Mouse (Mus musculus): ENCODE data around the gene Sat1. TPM values are rescaled to one million over a fixed set of nuclear protein-coding genes. Genes with fewer than 3 reads are reported as not detected.
"Not testable (repeated sequence)": the region's sequence is repeated elsewhere in the genome, so short reads cannot be mapped to it uniquely, and the experiment has no call there.

The Sat1 gene
- polyA plus RNA-seq, 1 experiment from 2014 or later = 102 TPM

- H3K4me1 ChIP-seq (replicated peaks; ENCODE audit: control insufficient read depth, insufficient read depth, low read length); H3K27me3 ChIP-seq (replicated peaks; ENCODE audit: control insufficient read depth, insufficient read depth, low read length); H3K9ac ChIP-seq (ENCODE audit: low read depth, low read length); H3K4me2 ChIP-seq; H3K4me3 ChIP-seq (ENCODE audit: low read depth, low read length); H3K9me3 ChIP-seq (ENCODE audit: control insufficient read depth, low read length); H3K27ac ChIP-seq (ENCODE audit: low read depth, low read length); H3K36me3 ChIP-seq (ENCODE audit: control insufficient read depth, insufficient read depth, low read length); DNase-seq (ENCODE audit: low spot score); ATAC-seq (replicated peaks; ENCODE audit: low FRiP score): not testable (repeated sequence)
- WGBS = 84% methylated on average over 2 of the region's 2 CpGs
These were observed 10.8 kb downstream of the Sat1 start for GRCm38 (mm10) chrX:155205436-155205835.

- no peaks in the 10 kb centered on the region for H3K4me1 ChIP-seq (replicated peaks; ENCODE audit: control insufficient read depth, insufficient read depth, low read length)
- ATAC-seq (replicated peaks; ENCODE audit: low FRiP score) (no peak), DNase-seq (ENCODE audit: low spot score) (no peak)
- H3K36me3 ChIP-seq (ENCODE audit: control insufficient read depth, insufficient read depth, low read length) = no peaks in the 10 kb centered on the region
- no peaks in the 10 kb centered on the region for H3K27me3 ChIP-seq (replicated peaks; ENCODE audit: control insufficient read depth, insufficient read depth, low read length)
- H3K4me2 ChIP-seq = no peak overlapping the region
- H3K27ac ChIP-seq (ENCODE audit: low read depth, low read length) = no peak overlapping the region
- H3K4me3 ChIP-seq (ENCODE audit: low read depth, low read length) = no peak overlapping the region
- no peak overlapping the region for H3K9ac ChIP-seq (ENCODE audit: low read depth, low read length)
- no peaks in the 10 kb centered on the region for H3K9me3 ChIP-seq (ENCODE audit: control insufficient read depth, low read length)
- 75% methylated on average over 2 of the region's 2 CpGs for WGBS
These were observed 13.6 kb downstream of the Sat1 start for GRCm38 (mm10) chrX:155202406-155203305.

GRCm38 (mm10) chrX:155201799-155202198, 14.4 kb downstream of the Sat1 start:
- H3K4me1 ChIP-seq (replicated peaks; ENCODE audit: control insufficient read depth, insufficient read depth, low read length) = no peaks in the 10 kb centered on the region
- no peaks in the 10 kb centered on the region for H3K27me3 ChIP-seq (replicated peaks; ENCODE audit: control insufficient read depth, insufficient read depth, low read length)
- no peak for DNase-seq (ENCODE audit: low spot score)
- no peak overlapping the region for H3K4me2 ChIP-seq
- no peak overlapping the region for H3K27ac ChIP-seq (ENCODE audit: low read depth, low read length)
- H3K4me3 ChIP-seq (ENCODE audit: low read depth, low read length) = no peak overlapping the region
- 83% methylated on average over 1 of the region's 1 CpGs for WGBS
- no peak for ATAC-seq (replicated peaks; ENCODE audit: low FRiP score)
- H3K9me3 ChIP-seq (ENCODE audit: control insufficient read depth, low read length) = no peaks in the 10 kb centered on the region
- no peak overlapping the region for H3K9ac ChIP-seq (ENCODE audit: low read depth, low read length)
- H3K36me3 ChIP-seq (ENCODE audit: control insufficient read depth, insufficient read depth, low read length) = no peaks in the 10 kb centered on the region

- Histone ChIP-seq H3K9me3 (ENCODE audit: control insufficient read depth, low read length) (no peaks in the 10 kb centered on the region), H3K9ac (ENCODE audit: low read depth, low read length) (no peak overlapping the region), H3K36me3 (ENCODE audit: control insufficient read depth, insufficient read depth, low read length) (no peaks in the 10 kb centered on the region), H3K4me2 (no peak overlapping the region), H3K4me1 (replicated peaks; ENCODE audit: control insufficient read depth, insufficient read depth, low read length) (no peaks in the 10 kb centered on the region), H3K4me3 (ENCODE audit: low read depth, low read length) (no peak overlapping the region), H3K27ac (ENCODE audit: low read depth, low read length) (no peak overlapping the region), H3K27me3 (replicated peaks; ENCODE audit: control insufficient read depth, insufficient read depth, low read length) (no peaks in the 10 kb centered on the region)
- WGBS = 84% methylated on average over 4 of the region's 4 CpGs
- no peak for DNase-seq (ENCODE audit: low spot score)
- ATAC-seq (replicated peaks; ENCODE audit: low FRiP score) = no peak
These were observed 21.3 kb downstream of the Sat1 start for GRCm38 (mm10) chrX:155194979-155195378.

- 61% methylated on average over 5 of the region's 5 CpGs for WGBS
- H3K27ac ChIP-seq (ENCODE audit: low read depth, low read length) = no peak overlapping the region
- no peak for DNase-seq (ENCODE audit: low spot score)
- H3K4me2 ChIP-seq = no peak overlapping the region
- no peak overlapping the region for H3K9ac ChIP-seq (ENCODE audit: low read depth, low read length)
- H3K27me3 ChIP-seq (replicated peaks; ENCODE audit: control insufficient read depth, insufficient read depth, low read length) = no peaks in the 10 kb centered on the region
- no peak for ATAC-seq (replicated peaks; ENCODE audit: low FRiP score)
- H3K4me1 ChIP-seq (replicated peaks; ENCODE audit: control insufficient read depth, insufficient read depth, low read length) = no peaks in the 10 kb centered on the region
- no peak overlapping the region for H3K4me3 ChIP-seq (ENCODE audit: low read depth, low read length)
- H3K36me3 ChIP-seq (ENCODE audit: control insufficient read depth, insufficient read depth, low read length) = no peaks in the 10 kb centered on the region
- no peaks in the 10 kb centered on the region for H3K9me3 ChIP-seq (ENCODE audit: control insufficient read depth, low read length)
These were observed 22.4 kb downstream of the Sat1 start for GRCm38 (mm10) chrX:155193732-155194443.

- Histone ChIP-seq H3K9me3 (ENCODE audit: control insufficient read depth, low read length) (no peaks in the 10 kb centered on the region), H3K4me1 (replicated peaks; ENCODE audit: control insufficient read depth, insufficient read depth, low read length) (no peaks in the 10 kb centered on the region), H3K27me3 (replicated peaks; ENCODE audit: control insufficient read depth, insufficient read depth, low read length) (no peaks in the 10 kb centered on the region), H3K4me2 (no peak overlapping the region), H3K9ac (ENCODE audit: low read depth, low read length) (no peak overlapping the region), H3K36me3 (ENCODE audit: control insufficient read depth, insufficient read depth, low read length) (no peaks in the 10 kb centered on the region), H3K27ac (ENCODE audit: low read depth, low read length) (no peak overlapping the region), H3K4me3 (ENCODE audit: low read depth, low read length) (no peak overlapping the region)
- no peak for ATAC-seq (replicated peaks; ENCODE audit: low FRiP score)
- WGBS = 80% methylated on average over 4 of the region's 4 CpGs
- DNase-seq (ENCODE audit: low spot score) = no peak
These were observed 24.3 kb downstream of the Sat1 start for GRCm38 (mm10) chrX:155191941-155192340.

- 67% methylated on average over 2 of the region's 2 CpGs for WGBS
- Histone ChIP-seq H3K4me1 (replicated peaks; ENCODE audit: control insufficient read depth, insufficient read depth, low read length) (no peaks in the 10 kb centered on the region), H3K9me3 (ENCODE audit: control insufficient read depth, low read length) (no peaks in the 10 kb centered on the region), H3K9ac (ENCODE audit: low read depth, low read length) (no peak overlapping the region), H3K27me3 (replicated peaks; ENCODE audit: control insufficient read depth, insufficient read depth, low read length) (no peaks in the 10 kb centered on the region), H3K4me2 (no peak overlapping the region), H3K4me3 (ENCODE audit: low read depth, low read length) (no peak overlapping the region), H3K27ac (ENCODE audit: low read depth, low read length) (no peak overlapping the region), H3K36me3 (ENCODE audit: control insufficient read depth, insufficient read depth, low read length) (no peaks in the 10 kb centered on the region)
- DNase-seq (ENCODE audit: low spot score) (no peak), ATAC-seq (replicated peaks; ENCODE audit: low FRiP score) (no peak)
These were observed 38.6 kb downstream of the Sat1 start for GRCm38 (mm10) chrX:155177640-155178039.

GRCm38 (mm10) chrX:155177230-155177629, 39.0 kb downstream of the Sat1 start:
- no peak overlapping the region for H3K4me3 ChIP-seq (ENCODE audit: low read depth, low read length)
- DNase-seq (ENCODE audit: low spot score) (no peak), ATAC-seq (replicated peaks; ENCODE audit: low FRiP score) (no peak)
- no peak overlapping the region for H3K4me2 ChIP-seq
- no peaks in the 10 kb centered on the region for H3K36me3 ChIP-seq (ENCODE audit: control insufficient read depth, insufficient read depth, low read length)
- no peak overlapping the region for H3K9ac ChIP-seq (ENCODE audit: low read depth, low read length)
- H3K9me3 ChIP-seq (ENCODE audit: control insufficient read depth, low read length) = no peaks in the 10 kb centered on the region
- no peaks in the 10 kb centered on the region for H3K4me1 ChIP-seq (replicated peaks; ENCODE audit: control insufficient read depth, insufficient read depth, low read length)
- no peaks in the 10 kb centered on the region for H3K27me3 ChIP-seq (replicated peaks; ENCODE audit: control insufficient read depth, insufficient read depth, low read length)
- H3K27ac ChIP-seq (ENCODE audit: low read depth, low read length) = no peak overlapping the region
- WGBS = 65% methylated on average over 2 of the region's 2 CpGs

All from liver, embryonic 11.5 days (tissue).